Mouse (Mus musculus): ENCODE data around the gene Rorb.

Rorb gene

GRCm38 (mm10) chr19:19110793-19111427, at the start of gene Rorb:
Gene Rorb (minus strand): TSS chr19:19111196.
- DNase-seq (ENCODE audit: low read depth), result peak; percentile 16

GRCm38 (mm10) chr19:19148847-19149246, 37.9 kb upstream of the Rorb start:
- DNase-seq (ENCODE audit: low read depth), result no peak

GRCm38 (mm10) chr19:19144447-19144846, 33.5 kb upstream of the Rorb start:
- no peak for DNase-seq (ENCODE audit: low read depth)

GRCm38 (mm10) chr19:19136856-19137255, 25.9 kb upstream of the Rorb start:
- no peak for DNase-seq (ENCODE audit: low read depth)

- DNase-seq (ENCODE audit: low read depth), result no peak
Observed at GRCm38 (mm10) chr19:19135838-19136237, 24.8 kb upstream of the Rorb start.

GRCm38 (mm10) chr19:19122324-19122723, 11.3 kb upstream of the Rorb start:
- DNase-seq (ENCODE audit: low read depth), result no peak

- no peak for DNase-seq (ENCODE audit: low read depth)
Observed at GRCm38 (mm10) chr19:19112180-19112579, 1.2 kb upstream of the Rorb start.

- DNase-seq (ENCODE audit: low read depth), result no peak
Observed at GRCm38 (mm10) chr19:19111428-19112170, 603 bp upstream of the Rorb start.

GRCm38 (mm10) chr19:19110011-19110768, 806 bp downstream of the Rorb start:
- no peak for DNase-seq (ENCODE audit: low read depth)

GRCm38 (mm10) chr19:19108596-19109381, 2.2 kb downstream of the Rorb start:
- no peak for DNase-seq (ENCODE audit: low read depth)

GRCm38 (mm10) chr19:19104581-19104980, 6.4 kb downstream of the Rorb start:
- no peak for DNase-seq (ENCODE audit: low read depth)

GRCm38 (mm10) chr19:19097149-19097548, 13.8 kb downstream of the Rorb start:
- DNase-seq (ENCODE audit: low read depth), result no peak

GRCm38 (mm10) chr19:19089427-19089826, 21.6 kb downstream of the Rorb start:
- DNase-seq (ENCODE audit: low read depth), result no peak

- no peak for DNase-seq (ENCODE audit: low read depth)
Observed at GRCm38 (mm10) chr19:19077880-19078279, 33.1 kb downstream of the Rorb start.

GRCm38 (mm10) chr19:19074756-19075155, 36.2 kb downstream of the Rorb start:
- DNase-seq (ENCODE audit: low read depth), result no peak

GRCm38 (mm10) chr19:19058710-19059398, 52.1 kb downstream of the Rorb start:
- DNase-seq (ENCODE audit: low read depth), result no peak

- no peak for DNase-seq (ENCODE audit: low read depth)
Observed at GRCm38 (mm10) chr19:19058201-19058600, 52.8 kb downstream of the Rorb start.

GRCm38 (mm10) chr19:19043138-19043537, 67.9 kb downstream of the Rorb start:
- DNase-seq (ENCODE audit: low read depth), result peak; percentile 4

- no peak for DNase-seq (ENCODE audit: low read depth)
Observed at GRCm38 (mm10) chr19:19040800-19041199, 70.2 kb downstream of the Rorb start.

GRCm38 (mm10) chr19:19034482-19035315, 76.3 kb downstream of the Rorb start:
- no peak for DNase-seq (ENCODE audit: low read depth)

GRCm38 (mm10) chr19:19033974-19034373, 77.0 kb downstream of the Rorb start:
- no peak for DNase-seq (ENCODE audit: low read depth)
